8 mouse cellular contexts compared by ENCODE assay signal in the genomic region with DNA sequence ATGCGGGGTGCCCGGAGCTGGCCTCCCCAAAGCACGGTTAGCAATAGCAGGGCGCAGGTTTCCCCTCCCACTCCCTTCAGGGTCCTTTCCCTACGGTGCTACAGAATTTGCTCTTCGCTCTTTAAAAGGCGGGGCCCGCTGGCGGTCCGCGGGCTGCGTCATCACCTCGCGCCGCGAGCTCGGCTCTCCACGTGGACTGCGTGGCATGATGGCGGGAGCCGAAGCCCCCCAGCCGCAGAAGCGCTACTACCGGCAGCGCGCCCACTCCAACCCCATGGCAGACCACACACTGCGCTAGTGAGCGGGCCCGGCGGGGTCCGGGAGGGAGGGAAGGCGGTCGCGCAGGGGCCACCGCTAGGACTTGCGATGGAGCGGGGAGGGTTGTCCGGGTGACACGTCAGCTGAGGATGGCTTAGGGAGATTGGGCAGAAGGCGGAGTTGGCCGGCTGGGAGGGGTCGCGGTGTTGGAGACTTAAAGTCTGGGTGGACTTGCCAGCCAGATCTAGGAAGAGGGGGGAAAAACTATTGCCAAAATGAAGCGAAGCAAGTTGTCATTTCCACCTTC. TPM values are rescaled to one million over a fixed set of nuclear protein-coding genes. Genes with fewer than 3 reads are reported as not detected.
DNase-seq lines count a peak whose midpoint lies in the region; ATAC-seq and TF ChIP-seq lines count a peak whose summit lies in the region.

No protein-coding gene starts in this region.

- H3K9me3 ChIP-seq in heart, embryonic 11.5 days (replicated peaks; ENCODE audit: control insufficient read depth, low read length): no peaks in the 10 kb centered on the region
- H3K9me3 ChIP-seq in kidney, embryonic 15.5 days (replicated peaks): no peaks in the 10 kb centered on the region

- peak; percentile 90 to 92 for DNase-seq in B cell, adult 2 months
- DNase-seq in liver: peak; percentile 84
- peak; percentile 48 to 79 for DNase-seq in monocyte, adult 2 months (ENCODE audit: low read depth in 1 of 2, low spot score in 2 of 2)
- peak; percentile 55 to 76 for DNase-seq in spleen, postnatal 14 days (ENCODE audit: low spot score in 2 of 2)

- H3K27me3 ChIP-seq in heart, embryonic 11.5 days (ENCODE audit: control insufficient read depth, insufficient read depth, low read length): peaks cover 12% of the 10 kb centered on the region
- H3K27me3 ChIP-seq in kidney, embryonic 15.5 days: peaks cover 14% of the 10 kb centered on the region

- H3K4me2 ChIP-seq in heart, embryonic 11.5 days: peak overlapping the region; percentile 98
- H3K4me2 ChIP-seq in kidney, embryonic 15.5 days: peak overlapping the region; percentile 99

- peaks cover 9% of the 10 kb centered on the region for H3K4me1 ChIP-seq in bone marrow macrophage, adult 2 months (ENCODE audit: control insufficient read depth, insufficient read depth, low read length)
- H3K4me1 ChIP-seq in heart, embryonic 11.5 days (ENCODE audit: control insufficient read depth, insufficient read depth, low read length): no peaks in the 10 kb centered on the region; the same call in 1 of the 2 replicates
- H3K4me1 ChIP-seq in kidney, embryonic 15.5 days: peaks cover 18% of the 10 kb centered on the region

- peak overlapping the region; percentile 99 for H3K4me3 ChIP-seq in bone marrow macrophage, adult 2 months (ENCODE audit: insufficient read depth, low read length)
- H3K4me3 ChIP-seq in heart, embryonic 11.5 days (ENCODE audit: low read depth, low read length): peak overlapping the region; percentile 84
- peak overlapping the region; percentile 95 for H3K4me3 ChIP-seq in kidney, embryonic 15.5 days (replicated peaks)

- under 1% methylated on average over 44 of the region's 44 CpGs for WGBS in heart, embryonic 11.5 days (ENCODE audit: insufficient replicate concordance)
- 0% methylated on average over 44 of the region's 44 CpGs for WGBS in kidney, embryonic 15.5 days

- peak overlapping the region; percentile 80 for H3K9ac ChIP-seq in heart, embryonic 11.5 days (ENCODE audit: low read depth, low read length)
- H3K9ac ChIP-seq in kidney, embryonic 15.5 days: peak overlapping the region; percentile 65

- peak overlapping the region; percentile 36; the same call in 1 of the 2 replicates for H3K27ac ChIP-seq in bone marrow macrophage, adult 2 months (ENCODE audit: insufficient read depth, low read depth, low read length)
- peak overlapping the region; percentile 66; the same call in 1 of the 2 replicates for H3K27ac ChIP-seq in heart, embryonic 11.5 days (ENCODE audit: low read depth, low read length)
- H3K27ac ChIP-seq in kidney, embryonic 15.5 days: peak overlapping the region; percentile 91

- peaks cover 3% of the 10 kb centered on the region; the same call in 1 of the 2 replicates for H3K36me3 ChIP-seq in heart, embryonic 11.5 days (ENCODE audit: control insufficient read depth, insufficient read depth, low read length)
- peaks cover 17% of the 10 kb centered on the region for H3K36me3 ChIP-seq in kidney, embryonic 15.5 days

- no peak for TF ChIP-seq POLR2A in bone marrow macrophage, adult 2 months (IDR thresholded peaks at IDR 0.05; ENCODE audit: borderline replicate concordance, low read depth, low read length)

- peak; percentile 59 for ATAC-seq in erythroblast, adult 5-6 weeks (replicated peaks; ENCODE audit: low FRiP score, poor library complexity, severe bottlenecking)
- ATAC-seq in heart, embryonic 11.5 days (replicated peaks; ENCODE audit: insufficient number of reproducible peaks, low FRiP score, low TSS enrichment): peak; percentile 85
- ATAC-seq in kidney, embryonic 15.5 days (replicated peaks; ENCODE audit: low FRiP score): peak; percentile 84

- no peak for TF ChIP-seq CTCF in bone marrow macrophage, adult 2 months (IDR thresholded peaks at IDR 0.05; ENCODE audit: low read depth, low read length)

RNA-seq across cellular contexts. Expression of gene Eef1akmt3, which starts 0.5 kb away (rescaled TPM):
- polyA plus RNA-seq in bone marrow macrophage, adult 2 months (2012; ENCODE audit: insufficient read depth, insufficient read length, missing spikeins): 0.34 TPM in 1 of 2 replicates, not detected in the other
- not detected in 2 replicates for total RNA-seq in erythroblast, adult 5-6 weeks (2015; ENCODE audit: low replicate concordance)
- total RNA-seq in erythroblast, adult 5-6 weeks (2017; ENCODE audit: low replicate concordance): not detected in 2 replicates
- polyA plus RNA-seq in heart, embryonic 11.5 days (2014; fragmentation: Nextera tagmentation; extraction: Ambion mirVana): 0.31 and 0.35 TPM in 2 replicates
- polyA plus RNA-seq in kidney, embryonic 15.5 days (2015; fragmentation: Nextera tagmentation; extraction: Ambion mirVana): 0.93 and 1.00 TPM in 2 replicates

RNA-seq across cellular contexts. Expression of gene Mettl1, which starts 0.6 kb away (rescaled TPM):
- polyA plus RNA-seq in bone marrow macrophage, adult 2 months (2012; ENCODE audit: insufficient read depth, insufficient read length, missing spikeins): 3.1 and 4.3 TPM in 2 replicates
- total RNA-seq in erythroblast, adult 5-6 weeks (2015; ENCODE audit: low replicate concordance): 2.9 and 12.5 TPM in 2 replicates
- 0.42 and 2.0 TPM in 2 replicates for total RNA-seq in erythroblast, adult 5-6 weeks (2017; ENCODE audit: low replicate concordance)
- 36.1 and 43.3 TPM in 2 replicates for polyA plus RNA-seq in heart, embryonic 11.5 days (2014; fragmentation: Nextera tagmentation; extraction: Ambion mirVana)
- 59.4 and 67.4 TPM in 2 replicates for polyA plus RNA-seq in kidney, embryonic 15.5 days (2015; fragmentation: Nextera tagmentation; extraction: Ambion mirVana)

RNA-seq across cellular contexts. Expression of gene Cyp27b1, which starts 6.2 kb away (rescaled TPM):
- not detected in 2 replicates for polyA plus RNA-seq in bone marrow macrophage, adult 2 months (2012; ENCODE audit: insufficient read depth, insufficient read length, missing spikeins)
- not detected in 2 replicates for total RNA-seq in erythroblast, adult 5-6 weeks (2015; ENCODE audit: low replicate concordance)
- total RNA-seq in erythroblast, adult 5-6 weeks (2017; ENCODE audit: low replicate concordance): not detected in 2 replicates
- polyA plus RNA-seq in heart, embryonic 11.5 days (2014; fragmentation: Nextera tagmentation; extraction: Ambion mirVana): 0.11 and 0.13 TPM in 2 replicates
- polyA plus RNA-seq in kidney, embryonic 15.5 days (2015; fragmentation: Nextera tagmentation; extraction: Ambion mirVana): 9.9 and 12.3 TPM in 2 replicates

RNA-seq across cellular contexts. Expression of gene Tsfm, which starts 11.2 kb away (rescaled TPM):
- 12.9 and 16.4 TPM in 2 replicates for polyA plus RNA-seq in bone marrow macrophage, adult 2 months (2012; ENCODE audit: insufficient read depth, insufficient read length, missing spikeins)
- total RNA-seq in erythroblast, adult 5-6 weeks (2015; ENCODE audit: low replicate concordance): 5.0 and 5.8 TPM in 2 replicates
- 2.9 and 5.9 TPM in 2 replicates for total RNA-seq in erythroblast, adult 5-6 weeks (2017; ENCODE audit: low replicate concordance)
- 91.1 and 97.1 TPM in 2 replicates for polyA plus RNA-seq in heart, embryonic 11.5 days (2014; fragmentation: Nextera tagmentation; extraction: Ambion mirVana)
- polyA plus RNA-seq in kidney, embryonic 15.5 days (2015; fragmentation: Nextera tagmentation; extraction: Ambion mirVana): 96.4 and 99.7 TPM in 2 replicates

RNA-seq across cellular contexts. Expression of gene March9, which starts 18.1 kb away (rescaled TPM):
- polyA plus RNA-seq in bone marrow macrophage, adult 2 months (2012; ENCODE audit: insufficient read depth, insufficient read length, missing spikeins): 1.2 and 1.7 TPM in 2 replicates
- total RNA-seq in erythroblast, adult 5-6 weeks (2015; ENCODE audit: low replicate concordance): not detected in 2 replicates
- total RNA-seq in erythroblast, adult 5-6 weeks (2017; ENCODE audit: low replicate concordance): not detected in 2 replicates
- polyA plus RNA-seq in heart, embryonic 11.5 days (2014; fragmentation: Nextera tagmentation; extraction: Ambion mirVana): 0.21 and 0.39 TPM in 2 replicates
- polyA plus RNA-seq in kidney, embryonic 15.5 days (2015; fragmentation: Nextera tagmentation; extraction: Ambion mirVana): 1.1 and 1.4 TPM in 2 replicates

Comparison
In these comparisons a context has a peak if more than half of its experiments do, and no peak if none do; other contexts are left out.
1. Peak in every context shown above with its lines: DNase-seq, ATAC-seq, H3K4me3 ChIP-seq and H3K27ac ChIP-seq.
2. H3K27ac ChIP-seq: peak in every context shown above with its lines; median percentile 91 in kidney, embryonic 15.5 days; 66 in heart, embryonic 11.5 days; 36 in bone marrow macrophage, adult 2 months.